Mouse (Mus musculus): Measurements from ENCODE around the gene Scn3b. TPM values are rescaled to one million over a fixed set of nuclear protein-coding genes. Genes with fewer than 3 reads are reported as not detected.

The Scn3b gene
- polyA plus RNA-seq, 1 experiment from 2014 or later: 9.1 TPM

GRCm38 (mm10) chr9:40326260-40326915, 57.4 kb downstream of the Scn3b start:
- no peak overlapping the region for H3K4me3 ChIP-seq (ENCODE audit: low read length)
- WGBS: 44% methylated on average over 7 of the region's 7 CpGs
- H3K9ac ChIP-seq (ENCODE audit: low read length): no peak overlapping the region
- no peaks in the 10 kb centered on the region for H3K36me3 ChIP-seq (ENCODE audit: control insufficient read depth, insufficient read depth, low read length)
- H3K4me2 ChIP-seq (ENCODE audit: low read depth, low read length): no peak overlapping the region
- no peaks in the 10 kb centered on the region for H3K27me3 ChIP-seq (ENCODE audit: control insufficient read depth, insufficient read depth, low read depth, low read length)
- H3K4me1 ChIP-seq (replicated peaks; ENCODE audit: control insufficient read depth, insufficient read depth, low read length): peaks cover 20% of the 10 kb centered on the region
- no peaks in the 10 kb centered on the region for H3K9me3 ChIP-seq (ENCODE audit: control insufficient read depth, low read length)
- no peak overlapping the region for H3K27ac ChIP-seq (ENCODE audit: low read length)
- no peak for ATAC-seq (ENCODE audit: low read depth)

GRCm38 (mm10) chr9:40330609-40331382, 61.8 kb downstream of the Scn3b start:
- Histone ChIP-seq H3K9me3 (ENCODE audit: control insufficient read depth, low read length) (no peaks in the 10 kb centered on the region), H3K4me2 (ENCODE audit: low read depth, low read length) (no peak overlapping the region), H3K27me3 (ENCODE audit: control insufficient read depth, insufficient read depth, low read depth, low read length) (no peaks in the 10 kb centered on the region), H3K9ac (ENCODE audit: low read length) (no peak overlapping the region), H3K27ac (ENCODE audit: low read length) (no peak overlapping the region), H3K36me3 (ENCODE audit: control insufficient read depth, insufficient read depth, low read length) (no peaks in the 10 kb centered on the region), H3K4me1 (replicated peaks; ENCODE audit: control insufficient read depth, insufficient read depth, low read length) (peaks cover 2% of the 10 kb centered on the region), H3K4me3 (ENCODE audit: low read length) (no peak overlapping the region)
- peak; percentile 89 for ATAC-seq (ENCODE audit: low read depth)
- WGBS: 55% methylated on average over 19 of the region's 19 CpGs

- Histone ChIP-seq H3K4me2 (ENCODE audit: low read depth, low read length) (no peak overlapping the region), H3K9me3 (ENCODE audit: control insufficient read depth, low read length) (no peaks in the 10 kb centered on the region), H3K4me3 (ENCODE audit: low read length) (no peak overlapping the region), H3K4me1 (replicated peaks; ENCODE audit: control insufficient read depth, insufficient read depth, low read length) (no peaks in the 10 kb centered on the region; the same call in 1 of the 2 replicates), H3K9ac (ENCODE audit: low read length) (no peak overlapping the region), H3K27ac (ENCODE audit: low read length) (no peak overlapping the region), H3K36me3 (ENCODE audit: control insufficient read depth, insufficient read depth, low read length) (no peaks in the 10 kb centered on the region), H3K27me3 (ENCODE audit: control insufficient read depth, insufficient read depth, low read depth, low read length) (no peaks in the 10 kb centered on the region)
- ATAC-seq (ENCODE audit: low read depth): no peak
- WGBS: 90% methylated on average over 15 of the region's 15 CpGs
These were observed 62.6 kb downstream of the Scn3b start for GRCm38 (mm10) chr9:40331411-40332286.

- Histone ChIP-seq H3K9ac (ENCODE audit: low read length) (no peak overlapping the region), H3K9me3 (ENCODE audit: control insufficient read depth, low read length) (no peaks in the 10 kb centered on the region), H3K4me2 (ENCODE audit: low read depth, low read length) (no peak overlapping the region), H3K27ac (ENCODE audit: low read length) (no peak overlapping the region), H3K36me3 (ENCODE audit: control insufficient read depth, insufficient read depth, low read length) (no peaks in the 10 kb centered on the region), H3K4me3 (ENCODE audit: low read length) (no peak overlapping the region), H3K4me1 (replicated peaks; ENCODE audit: control insufficient read depth, insufficient read depth, low read length) (no peaks in the 10 kb centered on the region; the same call in 1 of the 2 replicates), H3K27me3 (ENCODE audit: control insufficient read depth, insufficient read depth, low read depth, low read length) (no peaks in the 10 kb centered on the region)
- WGBS: 70% methylated on average over 4 of the region's 4 CpGs
- no peak for ATAC-seq (ENCODE audit: low read depth)
These were observed 63.3 kb downstream of the Scn3b start for GRCm38 (mm10) chr9:40332326-40332725.

- ATAC-seq (ENCODE audit: low read depth): no peak
- no peaks in the 10 kb centered on the region; the same call in 1 of the 2 replicates for H3K4me1 ChIP-seq (replicated peaks; ENCODE audit: control insufficient read depth, insufficient read depth, low read length)
- no peak overlapping the region for H3K27ac ChIP-seq (ENCODE audit: low read length)
- no peaks in the 10 kb centered on the region for H3K36me3 ChIP-seq (ENCODE audit: control insufficient read depth, insufficient read depth, low read length)
- no peak overlapping the region for H3K9ac ChIP-seq (ENCODE audit: low read length)
- H3K27me3 ChIP-seq (ENCODE audit: control insufficient read depth, insufficient read depth, low read depth, low read length): no peaks in the 10 kb centered on the region
- 73% methylated on average over 31 of the region's 31 CpGs for WGBS
- H3K4me3 ChIP-seq (ENCODE audit: low read length): no peak overlapping the region
- H3K4me2 ChIP-seq (ENCODE audit: low read depth, low read length): no peak overlapping the region
- H3K9me3 ChIP-seq (ENCODE audit: control insufficient read depth, low read length): no peaks in the 10 kb centered on the region
These were observed 64.0 kb downstream of the Scn3b start for GRCm38 (mm10) chr9:40332731-40333648.

GRCm38 (mm10) chr9:40333649-40334396, 64.8 kb downstream of the Scn3b start:
- Histone ChIP-seq H3K9me3 (ENCODE audit: control insufficient read depth, low read length) (no peaks in the 10 kb centered on the region), H3K27ac (ENCODE audit: low read length) (no peak overlapping the region), H3K4me3 (ENCODE audit: low read length) (no peak overlapping the region), H3K36me3 (ENCODE audit: control insufficient read depth, insufficient read depth, low read length) (no peaks in the 10 kb centered on the region), H3K9ac (ENCODE audit: low read length) (no peak overlapping the region), H3K27me3 (ENCODE audit: control insufficient read depth, insufficient read depth, low read depth, low read length) (no peaks in the 10 kb centered on the region), H3K4me1 (replicated peaks; ENCODE audit: control insufficient read depth, insufficient read depth, low read length) (no peaks in the 10 kb centered on the region; the same call in 1 of the 2 replicates), H3K4me2 (ENCODE audit: low read depth, low read length) (no peak overlapping the region)
- ATAC-seq (ENCODE audit: low read depth): no peak
- 55% methylated on average over 9 of the region's 9 CpGs for WGBS

- Histone ChIP-seq H3K27me3 (ENCODE audit: control insufficient read depth, insufficient read depth, low read depth, low read length) (no peaks in the 10 kb centered on the region), H3K9ac (ENCODE audit: low read length) (no peak overlapping the region), H3K4me3 (ENCODE audit: low read length) (no peak overlapping the region), H3K4me2 (ENCODE audit: low read depth, low read length) (no peak overlapping the region), H3K9me3 (ENCODE audit: control insufficient read depth, low read length) (no peaks in the 10 kb centered on the region), H3K36me3 (ENCODE audit: control insufficient read depth, insufficient read depth, low read length) (no peaks in the 10 kb centered on the region), H3K4me1 (replicated peaks; ENCODE audit: control insufficient read depth, insufficient read depth, low read length) (no peaks in the 10 kb centered on the region; the same call in 1 of the 2 replicates), H3K27ac (ENCODE audit: low read length) (no peak overlapping the region)
- WGBS: 71% methylated on average over 2 of the region's 2 CpGs
- no peak for ATAC-seq (ENCODE audit: low read depth)
These were observed 65.6 kb downstream of the Scn3b start for GRCm38 (mm10) chr9:40334617-40335016.

GRCm38 (mm10) chr9:40336701-40337100, 67.7 kb downstream of the Scn3b start:
- Histone ChIP-seq H3K4me2 (ENCODE audit: low read depth, low read length) (no peak overlapping the region), H3K4me1 (replicated peaks; ENCODE audit: control insufficient read depth, insufficient read depth, low read length) (peaks cover 2% of the 10 kb centered on the region; the same call in 1 of the 2 replicates), H3K27me3 (ENCODE audit: control insufficient read depth, insufficient read depth, low read depth, low read length) (no peaks in the 10 kb centered on the region), H3K27ac (ENCODE audit: low read length) (peak overlapping the region; percentile 55), H3K9ac (ENCODE audit: low read length) (no peak overlapping the region), H3K4me3 (ENCODE audit: low read length) (no peak overlapping the region), H3K9me3 (ENCODE audit: control insufficient read depth, low read length) (no peaks in the 10 kb centered on the region), H3K36me3 (ENCODE audit: control insufficient read depth, insufficient read depth, low read length) (no peaks in the 10 kb centered on the region)
- 41% methylated on average over 5 of the region's 5 CpGs for WGBS
- ATAC-seq (ENCODE audit: low read depth): peak; percentile 72

Measured in lung, embryonic 16.5 days (tissue).